Mouse (Mus musculus) heart, adult 18-20 months (tissue): Measurements from ENCODE around the gene Mageb1. TPM values are rescaled to one million over a fixed set of nuclear protein-coding genes. Genes with fewer than 3 reads are reported as not detected.
"Not testable (repeated sequence)": the region's sequence is repeated elsewhere in the genome, so short reads cannot be mapped to it uniquely, and the experiment has no call there.

ENCODE experiments used
- DNase-seq, 2 experiments: peaks; one replicate each; pipeline ENCODE4 v3.0.0; 2021 to 2022; ENCODE audit warnings: mixed read lengths in 1 of 2
- long read RNA-seq, 2 experiments: library from polyadenylated mRNA; stranded (forward); transcript quantifications; one replicate each; pipeline ENCODE4 v2.0.0; 2021
- total RNA-seq, 2 experiments: library from RNA; stranded (reverse); gene quantifications; 2 replicates each; pipeline ENCODE4 v1.2.3; 2021

Mageb1 gene
- total RNA-seq: not detected
- long read RNA-seq, experiment 1: 0 reads
- long read RNA-seq, experiment 2: 0 reads

DNA sequence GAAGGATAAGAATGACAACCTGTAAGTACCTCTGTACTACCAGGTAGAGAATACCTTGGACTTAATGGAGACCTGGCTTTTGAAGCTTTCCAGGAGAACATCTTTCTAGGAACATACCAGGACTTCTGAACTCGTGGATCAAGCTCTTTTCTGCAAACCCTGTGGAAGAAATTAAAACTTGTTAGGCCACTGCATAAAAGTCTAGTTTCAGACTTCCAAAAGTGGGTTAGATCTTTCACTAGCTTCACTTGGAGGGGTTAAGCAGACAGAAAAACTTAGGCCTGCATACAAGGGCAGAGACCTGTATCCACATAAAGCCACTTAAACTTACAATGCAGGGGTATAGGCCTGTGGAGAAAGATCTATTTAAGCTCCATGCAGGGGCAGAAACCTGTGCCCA, at the start of gene Mageb1:
Mageb1 (minus strand) TSS at position 101 of the 400 bp plus-strand sequence.
- DNase-seq: not testable (repeated sequence)

Other genes with a start within 250 kb of the Mageb1 start
- gene Mageb5, start 233.3 kb downstream of the Mageb1 start, total RNA-seq: not detected